Mouse (Mus musculus) liver, embryonic 16.5 days (tissue): ENCODE results near the gene Card19. TPM values are rescaled to one million over a fixed set of nuclear protein-coding genes. Genes with fewer than 3 reads are reported as not detected.

Experiments
- ATAC-seq: fragments of 200-750 bp; cut with Nextera tagmentation; 2 replicates; pipeline ENCODE4 v1.8.0; 2017; ENCODE audit warnings: low read depth, mild to moderate bottlenecking, moderate number of reproducible peaks, moderate library complexity
- H3K27ac ChIP-seq: fragments of 300-500 bp; sonication (generic); 2 replicates; pipeline ENCODE4 v1.5.1; 2014; ENCODE audit warnings: mild to moderate bottlenecking, low read length
- H3K27me3 ChIP-seq: fragments of 300-500 bp; sonication (generic); 2 replicates; pipeline ENCODE4 v1.6.1; 2014; ENCODE audit warnings: low read depth, low read length, mixed read lengths; ENCODE audit not compliant: control insufficient read depth, insufficient read depth
- H3K36me3 ChIP-seq: fragments of 300-500 bp; sonication (generic); 2 replicates; pipeline ENCODE4 v1.6.1; 2014; ENCODE audit warnings: mild to moderate bottlenecking; ENCODE audit not compliant: control insufficient read depth, insufficient read depth
- H3K4me1 ChIP-seq: fragments of 300-500 bp; sonication (generic); 2 replicates; pipeline ENCODE4 v1.6.1; 2014; ENCODE audit warnings: low read depth, low read length, mixed read lengths; ENCODE audit not compliant: control insufficient read depth
- H3K4me2 ChIP-seq: fragments of 300-500 bp; sonication (generic); 2 replicates; pipeline ENCODE4 v1.6.1; 2014; ENCODE audit warnings: low read depth, low read length, mixed read lengths
- H3K4me3 ChIP-seq: fragments of 300-500 bp; sonication (generic); 2 replicates; pipeline ENCODE4 v1.5.1; 2014; ENCODE audit warnings: low read depth, mild to moderate bottlenecking, low read length
- H3K9ac ChIP-seq: fragments of 300-500 bp; sonication (generic); 2 replicates; pipeline ENCODE4 v1.6.1; 2014; ENCODE audit warnings: low read depth, low read length
- H3K9me3 ChIP-seq: fragments of 300-500 bp; sonication (generic); replicated peaks from 2 replicates; pipeline ENCODE4 v1.6.1; 2016; ENCODE audit warnings: low read length; ENCODE audit not compliant: control insufficient read depth
- WGBS: fragments of 180-500 bp; shearing (Covaris S2); extraction: QIAGEN DNeasy Blood & Tissue Kit; methylation state at CpG from one replicate; pipeline ENCODE4 v1.1.7; 2014; ENCODE audit not compliant: insufficient replicate concordance; 5-methylcytosine and 5-hydroxymethylcytosine counted together
- polyA plus RNA-seq: library from polyadenylated mRNA; unstranded; fragments of >200 nt; fragmentation: Nextera tagmentation; extraction: Ambion mirVana; gene quantifications from 2 replicates; pipeline ENCODE4 v1.2.1, GENCODE M21; 2015

Gene Card19
- polyA plus RNA-seq, 1 experiment from 2014 or later = 18.2 TPM

- Histone ChIP-seq H3K4me2 (peak within 1 kb of the TSS; percentile 99), H3K4me3 (peak within 1 kb of the TSS; percentile 80), H3K36me3 (no peaks in the 10 kb centered on the region), H3K27ac (peak within 1 kb of the TSS; percentile 86), H3K9ac (peak within 1 kb of the TSS; percentile 83), H3K27me3 (no peaks in the 10 kb centered on the region), H3K9me3 (no peaks in the 10 kb centered on the region), H3K4me1 (peaks cover 45% of the 10 kb centered on the region)
- WGBS = under 1% methylated on average over 84 of the region's 87 CpGs
- peak; percentile 89 for ATAC-seq
These were observed 28.3 kb downstream of the Card19 start, which contains the start of gene Ninj1 for GRCm38 (mm10) chr13:49187288-49188218. Gene Ninj1 (plus strand): TSS chr13:49187485.

DNA sequence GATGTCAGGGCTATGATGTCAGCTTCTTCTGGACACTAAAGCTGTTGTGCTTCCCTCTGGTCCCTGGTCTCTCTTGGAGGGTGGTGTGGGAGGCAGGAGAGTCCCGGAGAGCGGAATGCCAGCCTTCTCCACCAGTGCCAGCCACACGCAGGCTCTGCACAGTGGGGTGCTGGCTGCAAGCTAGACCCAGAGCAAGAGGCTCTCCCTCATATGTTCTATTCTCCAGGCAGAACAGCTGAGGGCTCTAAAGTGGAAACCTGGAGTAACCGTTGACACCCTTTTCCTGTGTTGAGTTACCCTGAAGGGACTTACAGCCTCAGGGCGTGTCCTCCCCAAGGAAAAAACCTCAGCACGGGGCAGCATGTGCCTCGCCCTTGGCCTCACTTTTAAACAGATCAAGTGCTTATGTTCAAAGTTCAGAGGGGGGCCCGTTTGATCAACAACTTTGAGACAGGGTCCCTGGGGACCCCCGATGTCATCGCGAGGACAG is 29.0 kb downstream of the Card19 start:
- Histone ChIP-seq H3K27ac (peak overlapping the region; percentile 55), H3K4me3 (peak overlapping the region; percentile 80), H3K27me3 (no peaks in the 10 kb centered on the region), H3K4me2 (peak overlapping the region; percentile 99), H3K36me3 (no peaks in the 10 kb centered on the region), H3K9ac (peak overlapping the region; percentile 62), H3K9me3 (no peaks in the 10 kb centered on the region), H3K4me1 (peaks cover 41% of the 10 kb centered on the region)
- ATAC-seq = no peak
- WGBS = 18% methylated on average over 11 of the region's 11 CpGs

- no peak overlapping the region for H3K27ac ChIP-seq
These were observed 32.2 kb downstream of the Card19 start for GRCm38 (mm10) chr13:49183646-49184045.

DNA sequence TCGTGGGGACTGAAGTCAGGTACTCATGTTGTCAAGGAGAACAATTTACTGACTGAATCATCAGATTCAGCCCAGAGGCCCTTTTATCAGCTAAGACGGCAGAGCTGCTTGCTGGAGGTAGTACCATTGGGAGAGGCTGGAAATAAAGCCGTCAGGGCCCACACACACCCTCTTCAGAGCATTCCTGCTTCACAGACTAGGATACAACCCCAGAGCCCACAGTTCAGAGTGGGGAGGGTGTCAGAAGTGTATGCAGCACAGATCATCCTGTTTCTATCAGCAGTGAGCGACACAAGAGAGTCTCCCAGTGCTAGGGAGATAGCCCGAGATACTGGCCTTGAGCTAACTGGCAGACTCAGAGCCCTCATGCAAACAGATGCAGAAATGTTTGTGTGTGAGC is 32.7 kb downstream of the Card19 start:
- H3K9ac ChIP-seq = no peak overlapping the region

More at GRCm38 (mm10) chr13:49183646-49184045, 32.2 kb downstream of the Card19 start:
- Histone ChIP-seq H3K4me1 (peaks cover 15% of the 10 kb centered on the region), H3K4me2 (no peak overlapping the region), H3K36me3 (no peaks in the 10 kb centered on the region), H3K27me3 (no peaks in the 10 kb centered on the region), H3K4me3 (no peak overlapping the region), H3K9ac (no peak overlapping the region), H3K9me3 (no peaks in the 10 kb centered on the region)
- no peak for ATAC-seq
- 53% methylated on average over 5 of the region's 5 CpGs for WGBS

GRCm38 (mm10) chr13:49181411-49181984 is 34.3 kb downstream of the Card19 start:
- Histone ChIP-seq H3K4me1 (peaks cover under 1% of the 10 kb centered on the region), H3K4me2 (no peak overlapping the region), H3K9ac (no peak overlapping the region), H3K27me3 (no peaks in the 10 kb centered on the region), H3K27ac (no peak overlapping the region), H3K9me3 (no peaks in the 10 kb centered on the region), H3K4me3 (no peak overlapping the region), H3K36me3 (no peaks in the 10 kb centered on the region)
- 74% methylated on average over 3 of the region's 3 CpGs for WGBS
- no peak for ATAC-seq

More for the DNA sequence above, 32.7 kb downstream of the Card19 start:
- no peak for ATAC-seq
- H3K36me3 ChIP-seq = no peaks in the 10 kb centered on the region
- peaks cover 10% of the 10 kb centered on the region for H3K4me1 ChIP-seq
- no peak overlapping the region for H3K4me3 ChIP-seq
- no peaks in the 10 kb centered on the region for H3K27me3 ChIP-seq
- no peaks in the 10 kb centered on the region for H3K9me3 ChIP-seq
- 42% methylated on average over 5 of the region's 5 CpGs for WGBS
- no peak overlapping the region for H3K27ac ChIP-seq
- H3K4me2 ChIP-seq = no peak overlapping the region

DNA sequence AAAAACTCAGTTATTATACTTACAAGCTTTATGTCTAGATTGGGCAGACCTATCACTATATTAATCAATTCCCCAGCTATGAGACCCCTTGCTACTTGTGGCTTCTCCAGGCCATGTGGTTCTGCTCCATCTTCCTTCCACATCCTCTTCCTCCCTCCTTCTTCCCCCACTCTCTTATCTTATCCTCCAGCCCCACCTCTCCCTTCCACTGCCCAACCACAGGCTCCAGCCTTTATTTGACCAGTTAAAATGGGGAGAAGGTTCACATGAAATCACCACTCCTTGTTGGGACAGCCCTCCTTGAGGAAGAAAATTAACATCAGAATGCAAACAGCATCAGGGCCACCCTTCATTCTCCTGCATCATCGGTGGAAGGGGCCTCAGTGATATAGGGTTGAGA is 35.1 kb downstream of the Card19 start:
- H3K4me1 ChIP-seq = no peaks in the 10 kb centered on the region; the same call in 1 of the 2 replicates
- H3K4me2 ChIP-seq = no peak overlapping the region
- no peak for ATAC-seq
- H3K9me3 ChIP-seq = no peaks in the 10 kb centered on the region
- H3K27ac ChIP-seq = no peak overlapping the region
- no peaks in the 10 kb centered on the region for H3K36me3 ChIP-seq
- no peaks in the 10 kb centered on the region for H3K27me3 ChIP-seq
- H3K9ac ChIP-seq = no peak overlapping the region
- no peak overlapping the region for H3K4me3 ChIP-seq
- 17% methylated on average over 1 of the region's 1 CpGs for WGBS

- Histone ChIP-seq H3K27ac (no peak overlapping the region), H3K4me2 (no peak overlapping the region), H3K9ac (no peak overlapping the region), H3K9me3 (no peaks in the 10 kb centered on the region), H3K27me3 (no peaks in the 10 kb centered on the region), H3K36me3 (no peaks in the 10 kb centered on the region), H3K4me1 (no peaks in the 10 kb centered on the region; the same call in 1 of the 2 replicates), H3K4me3 (no peak overlapping the region)
- no peak for ATAC-seq
- 49% methylated on average over 5 of the region's 5 CpGs for WGBS
These were observed 35.6 kb downstream of the Card19 start for GRCm38 (mm10) chr13:49180274-49180673.

- 59% methylated on average over 19 of the region's 19 CpGs for WGBS
- no peak overlapping the region for H3K4me2 ChIP-seq
- ATAC-seq = no peak
- no peak overlapping the region for H3K27ac ChIP-seq
- H3K9me3 ChIP-seq = no peaks in the 10 kb centered on the region
- H3K9ac ChIP-seq = no peak overlapping the region
- H3K4me1 ChIP-seq = no peaks in the 10 kb centered on the region; the same call in 1 of the 2 replicates
- no peaks in the 10 kb centered on the region for H3K36me3 ChIP-seq
- no peak overlapping the region for H3K4me3 ChIP-seq
- no peaks in the 10 kb centered on the region for H3K27me3 ChIP-seq
These were observed 36.8 kb downstream of the Card19 start for GRCm38 (mm10) chr13:49178839-49179585.
